Mouse (Mus musculus): ENCODE data around the gene Trmt13. TPM values are rescaled to one million over a fixed set of nuclear protein-coding genes. Genes with fewer than 3 reads are reported as not detected.

Gene Trmt13
- polyA plus RNA-seq, 1 experiment from 2014 or later: 44.3 TPM

GRCm38 (mm10) chr3:116650698-116651097 lies 36.3 kb upstream of the Trmt13 start:
- no peaks in the 10 kb centered on the region for H3K27me3 ChIP-seq
- no peak overlapping the region for H3K4me2 ChIP-seq
- peaks cover 34% of the 10 kb centered on the region for H3K36me3 ChIP-seq
- no peak overlapping the region for H3K4me3 ChIP-seq
- no peak overlapping the region for H3K9ac ChIP-seq
- no peak overlapping the region for H3K27ac ChIP-seq
- no peaks in the 10 kb centered on the region for H3K9me3 ChIP-seq
- WGBS: 93% methylated on average over 9 of the region's 9 CpGs
- H3K4me1 ChIP-seq: 0 out of 2 replicates have a peak, but pooled peaks cover 2% of the 10 kb centered on the region
- ATAC-seq (ENCODE audit: insufficient number of reproducible peaks, insufficient read depth, low FRiP score, low TSS enrichment, low read depth): no peak

DNA sequence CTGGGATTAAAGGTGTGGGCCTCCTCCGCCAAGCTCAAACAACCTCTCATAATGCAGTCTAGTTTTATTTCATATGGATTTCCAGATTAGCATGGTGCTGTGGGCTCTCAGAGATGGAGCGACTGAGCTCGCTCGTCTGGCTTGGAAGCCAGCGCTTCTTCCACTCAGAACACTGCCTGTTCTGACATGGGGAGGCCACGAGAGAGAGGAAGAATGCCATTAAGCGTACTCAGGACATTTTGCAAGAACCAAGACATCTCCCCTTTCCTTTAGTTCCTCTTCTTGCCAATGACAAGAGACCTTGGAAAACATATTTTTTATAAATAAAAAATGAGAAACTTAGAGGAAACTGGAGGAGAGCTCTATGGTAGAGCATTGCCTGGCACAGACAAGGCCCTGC lies 34.4 kb upstream of the Trmt13 start:
- WGBS: 93% methylated on average over 7 of the region's 7 CpGs
- H3K9ac ChIP-seq: no peak overlapping the region
- peaks cover 50% of the 10 kb centered on the region for H3K36me3 ChIP-seq
- H3K4me2 ChIP-seq: no peak overlapping the region
- ATAC-seq (ENCODE audit: insufficient number of reproducible peaks, insufficient read depth, low FRiP score, low TSS enrichment, low read depth): no peak
- 0 out of 2 replicates have a peak, but pooled peaks cover 2% of the 10 kb centered on the region for H3K4me1 ChIP-seq
- no peaks in the 10 kb centered on the region for H3K27me3 ChIP-seq
- H3K27ac ChIP-seq: no peak overlapping the region
- H3K9me3 ChIP-seq: no peaks in the 10 kb centered on the region
- H3K4me3 ChIP-seq: no peak overlapping the region

DNA sequence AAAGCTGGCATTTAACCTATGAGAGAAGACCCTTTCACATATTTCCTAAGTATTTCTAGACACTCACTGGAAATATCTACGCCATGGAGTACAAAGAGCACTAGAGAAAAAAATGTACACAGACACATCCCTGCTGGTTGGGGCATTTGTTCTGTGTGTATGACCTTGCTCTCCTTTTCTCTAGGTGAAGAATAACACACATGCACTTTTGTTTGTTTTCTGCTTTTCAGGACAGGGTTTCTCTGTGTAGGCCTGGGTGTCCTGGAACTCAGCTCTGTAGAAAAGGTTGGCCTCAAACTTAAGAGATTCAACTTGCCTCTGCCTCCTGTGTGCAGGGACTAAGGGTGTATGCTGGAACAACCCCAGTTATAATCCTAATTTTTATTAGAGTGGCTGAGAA lies 32.0 kb upstream of the Trmt13 start:
- Histone ChIP-seq H3K9ac (no peak overlapping the region), H3K4me3 (no peak overlapping the region), H3K36me3 (peaks cover 70% of the 10 kb centered on the region), H3K4me2 (no peak overlapping the region), H3K4me1 (no peaks in the 10 kb centered on the region), H3K27me3 (no peaks in the 10 kb centered on the region), H3K27ac (no peak overlapping the region), H3K9me3 (no peaks in the 10 kb centered on the region)
- no peak for ATAC-seq (ENCODE audit: insufficient number of reproducible peaks, insufficient read depth, low FRiP score, low TSS enrichment, low read depth)
- 98% methylated on average over 1 of the region's 1 CpGs for WGBS

GRCm38 (mm10) chr3:116642373-116642772 lies 28.0 kb upstream of the Trmt13 start:
- no peak overlapping the region for H3K4me2 ChIP-seq
- ATAC-seq (ENCODE audit: insufficient number of reproducible peaks, insufficient read depth, low FRiP score, low TSS enrichment, low read depth): no peak
- no peak overlapping the region for H3K9ac ChIP-seq
- peaks cover 84% of the 10 kb centered on the region for H3K36me3 ChIP-seq
- H3K4me1 ChIP-seq: no peaks in the 10 kb centered on the region
- no peak overlapping the region for H3K27ac ChIP-seq
- no peak overlapping the region for H3K4me3 ChIP-seq
- 76% methylated on average over 2 of the region's 2 CpGs for WGBS
- H3K27me3 ChIP-seq: no peaks in the 10 kb centered on the region
- no peaks in the 10 kb centered on the region for H3K9me3 ChIP-seq

- 88% methylated on average over 6 of the region's 6 CpGs for WGBS
- H3K36me3 ChIP-seq: peaks cover 85% of the 10 kb centered on the region
- H3K9ac ChIP-seq: no peak overlapping the region
Observed at GRCm38 (mm10) chr3:116641811-116642371, 27.5 kb upstream of the Trmt13 start.

GRCm38 (mm10) chr3:116640024-116640423 lies 25.6 kb upstream of the Trmt13 start:
- no peak overlapping the region for H3K9ac ChIP-seq
- no peak for ATAC-seq (ENCODE audit: insufficient number of reproducible peaks, insufficient read depth, low FRiP score, low TSS enrichment, low read depth)
- WGBS: 94% methylated on average over 1 of the region's 1 CpGs

More at GRCm38 (mm10) chr3:116641811-116642371, 27.5 kb upstream of the Trmt13 start:
- H3K27me3 ChIP-seq: no peaks in the 10 kb centered on the region
- H3K9me3 ChIP-seq: no peaks in the 10 kb centered on the region
- no peak overlapping the region for H3K27ac ChIP-seq
- H3K4me1 ChIP-seq: no peaks in the 10 kb centered on the region
- no peak overlapping the region for H3K4me3 ChIP-seq
- H3K4me2 ChIP-seq: no peak overlapping the region
- no peak for ATAC-seq (ENCODE audit: insufficient number of reproducible peaks, insufficient read depth, low FRiP score, low TSS enrichment, low read depth)

DNA sequence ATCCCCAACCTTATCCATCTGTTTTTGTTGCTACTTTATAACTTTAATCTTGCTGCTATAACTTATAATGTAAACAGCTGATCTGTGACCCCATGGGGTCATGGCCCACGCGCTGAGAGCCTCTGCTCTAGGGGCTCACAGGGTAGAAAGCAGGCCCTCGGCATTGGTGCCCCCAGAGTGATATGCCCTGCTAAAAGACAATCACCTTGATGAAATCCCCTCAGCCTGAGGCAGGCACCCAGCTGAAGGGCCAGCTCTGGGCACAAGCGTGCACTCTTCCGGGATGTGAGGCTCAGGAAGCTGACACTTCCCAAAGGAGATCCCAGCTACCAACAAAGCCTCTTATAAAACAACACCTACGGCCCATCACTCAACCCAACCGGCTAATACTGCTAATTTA lies 24.2 kb upstream of the Trmt13 start:
- H3K27ac ChIP-seq: no peak overlapping the region
- H3K4me1 ChIP-seq: no peaks in the 10 kb centered on the region
- ATAC-seq (ENCODE audit: insufficient number of reproducible peaks, insufficient read depth, low FRiP score, low TSS enrichment, low read depth): no peak
- H3K36me3 ChIP-seq: peaks cover 85% of the 10 kb centered on the region
- no peak overlapping the region for H3K4me3 ChIP-seq
- H3K9me3 ChIP-seq: no peaks in the 10 kb centered on the region
- H3K4me2 ChIP-seq: no peak overlapping the region
- no peaks in the 10 kb centered on the region for H3K27me3 ChIP-seq
- WGBS: 95% methylated on average over 7 of the region's 7 CpGs
- no peak overlapping the region for H3K9ac ChIP-seq

More at GRCm38 (mm10) chr3:116640024-116640423, 25.6 kb upstream of the Trmt13 start:
- Histone ChIP-seq H3K9me3 (no peaks in the 10 kb centered on the region), H3K36me3 (peaks cover 82% of the 10 kb centered on the region), H3K4me1 (no peaks in the 10 kb centered on the region), H3K4me2 (no peak overlapping the region), H3K27ac (no peak overlapping the region), H3K27me3 (no peaks in the 10 kb centered on the region), H3K4me3 (no peak overlapping the region)

- Histone ChIP-seq H3K9ac (no peak overlapping the region), H3K36me3 (peaks cover 84% of the 10 kb centered on the region), H3K4me3 (no peak overlapping the region), H3K27ac (no peak overlapping the region), H3K4me1 (no peaks in the 10 kb centered on the region), H3K27me3 (no peaks in the 10 kb centered on the region), H3K4me2 (no peak overlapping the region), H3K9me3 (no peaks in the 10 kb centered on the region)
- WGBS: 85% methylated on average over 9 of the region's 9 CpGs
- no peak for ATAC-seq (ENCODE audit: insufficient number of reproducible peaks, insufficient read depth, low FRiP score, low TSS enrichment, low read depth)
Observed at GRCm38 (mm10) chr3:116637693-116638476, 23.5 kb upstream of the Trmt13 start.

GRCm38 (mm10) chr3:116635799-116636198 lies 21.4 kb upstream of the Trmt13 start:
- Histone ChIP-seq H3K4me2 (no peak overlapping the region), H3K9me3 (no peaks in the 10 kb centered on the region), H3K4me3 (no peak overlapping the region), H3K27ac (no peak overlapping the region), H3K27me3 (no peaks in the 10 kb centered on the region), H3K4me1 (no peaks in the 10 kb centered on the region), H3K36me3 (peaks cover 80% of the 10 kb centered on the region), H3K9ac (no peak overlapping the region)
- no peak for ATAC-seq (ENCODE audit: insufficient number of reproducible peaks, insufficient read depth, low FRiP score, low TSS enrichment, low read depth)
- WGBS: 66% methylated on average over 5 of the region's 5 CpGs

GRCm38 (mm10) chr3:116634853-116635252 lies 20.5 kb upstream of the Trmt13 start:
- Histone ChIP-seq H3K4me2 (no peak overlapping the region), H3K9me3 (no peaks in the 10 kb centered on the region), H3K4me1 (no peaks in the 10 kb centered on the region), H3K4me3 (no peak overlapping the region), H3K36me3 (peaks cover 80% of the 10 kb centered on the region), H3K27me3 (no peaks in the 10 kb centered on the region), H3K27ac (no peak overlapping the region), H3K9ac (no peak overlapping the region)
- ATAC-seq (ENCODE audit: insufficient number of reproducible peaks, insufficient read depth, low FRiP score, low TSS enrichment, low read depth): no peak
- WGBS: 92% methylated on average over 8 of the region's 8 CpGs

DNA sequence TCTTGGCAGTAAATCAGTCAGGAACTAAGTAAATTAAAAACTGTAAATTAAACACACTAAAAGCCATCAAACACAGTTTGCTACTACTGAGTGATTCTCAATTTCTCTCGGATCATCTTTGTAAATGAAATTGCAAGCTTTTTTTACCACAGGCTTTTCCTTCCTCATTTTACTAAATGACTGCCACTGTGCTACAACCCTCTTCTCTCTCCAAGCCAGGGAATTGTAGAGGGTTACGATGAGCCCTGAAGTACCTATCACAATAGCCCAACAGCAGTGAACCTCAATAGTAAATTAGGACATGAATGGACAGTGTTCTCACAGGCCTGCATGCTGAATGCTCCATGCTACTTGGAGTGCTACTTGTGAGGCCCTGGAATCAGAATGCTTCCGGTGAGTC lies 19.7 kb upstream of the Trmt13 start:
- no peak for ATAC-seq (ENCODE audit: insufficient number of reproducible peaks, insufficient read depth, low FRiP score, low TSS enrichment, low read depth)
- WGBS: 96% methylated on average over 3 of the region's 3 CpGs

GRCm38 (mm10) chr3:116632971-116633370 lies 18.6 kb upstream of the Trmt13 start:
- H3K4me3 ChIP-seq: no peak overlapping the region
- peaks cover 68% of the 10 kb centered on the region for H3K36me3 ChIP-seq
- no peak overlapping the region for H3K4me2 ChIP-seq
- no peaks in the 10 kb centered on the region for H3K4me1 ChIP-seq
- no peaks in the 10 kb centered on the region for H3K9me3 ChIP-seq
- H3K27ac ChIP-seq: no peak overlapping the region
- 90% methylated on average over 3 of the region's 3 CpGs for WGBS
- no peak for ATAC-seq (ENCODE audit: insufficient number of reproducible peaks, insufficient read depth, low FRiP score, low TSS enrichment, low read depth)
- H3K27me3 ChIP-seq: no peaks in the 10 kb centered on the region
- no peak overlapping the region for H3K9ac ChIP-seq

More for the DNA sequence above, 19.7 kb upstream of the Trmt13 start:
- Histone ChIP-seq H3K4me1 (no peaks in the 10 kb centered on the region), H3K4me2 (no peak overlapping the region), H3K27ac (no peak overlapping the region), H3K36me3 (peaks cover 75% of the 10 kb centered on the region), H3K9ac (no peak overlapping the region), H3K4me3 (no peak overlapping the region), H3K27me3 (no peaks in the 10 kb centered on the region), H3K9me3 (no peaks in the 10 kb centered on the region)
